Mouse (Mus musculus): ENCODE measurements at regions not wholly inside any gene's neighbourhood (a gene's known extent, or its start where the extent isn't known, plus 50 kb on each side); places are given as distances from the start of the nearest gene placed in this dataset.

- no peak for TF ChIP-seq CTCF (IDR thresholded peaks at IDR 0.05; ENCODE audit: extremely low read depth, insufficient read depth, low read length)
- TF ChIP-seq POLR2A (IDR thresholded peaks at IDR 0.05; ENCODE audit: extremely low read depth, insufficient read depth, low read length) = no peak
These were observed 90.9 kb upstream of the Thrb start for GRCm38 (mm10) chr14:17569087-17569636.

All from cortical plate, adult 2 months (tissue).